Mouse (Mus musculus) testis, postnatal 14 days (tissue): ENCODE results near the gene Nkx3-2.

Experiments used
- DNase-seq: peaks from one replicate; pipeline ENCODE4 v3.0.0; 2021; ENCODE audit warnings: low spot score

The Nkx3-2 gene

GRCm38 (mm10) chr5:41763731-41764721, at the start of gene Nkx3-2:
Nkx3-2 (minus strand) TSS chr5:41764501.
- no peak for DNase-seq

GRCm38 (mm10) chr5:41812516-41812915, 48.2 kb upstream of the Nkx3-2 start:
- DNase-seq: no peak

GRCm38 (mm10) chr5:41811279-41811678, 47.0 kb upstream of the Nkx3-2 start:
- DNase-seq: no peak

- no peak for DNase-seq
These were observed 43.1 kb upstream of the Nkx3-2 start for GRCm38 (mm10) chr5:41807383-41807782.

GRCm38 (mm10) chr5:41806176-41806575, 41.9 kb upstream of the Nkx3-2 start:
- DNase-seq: no peak

GRCm38 (mm10) chr5:41805085-41805484, 40.8 kb upstream of the Nkx3-2 start:
- no peak for DNase-seq

GRCm38 (mm10) chr5:41804643-41805042, 40.3 kb upstream of the Nkx3-2 start:
- DNase-seq: no peak

GRCm38 (mm10) chr5:41801622-41802021, 37.3 kb upstream of the Nkx3-2 start:
- DNase-seq: no peak

- no peak for DNase-seq
These were observed 30.1 kb upstream of the Nkx3-2 start for GRCm38 (mm10) chr5:41794434-41794833.

- DNase-seq: no peak
These were observed 26.2 kb upstream of the Nkx3-2 start for GRCm38 (mm10) chr5:41790517-41790916.

- no peak for DNase-seq
These were observed 24.6 kb upstream of the Nkx3-2 start for GRCm38 (mm10) chr5:41788877-41789276.

GRCm38 (mm10) chr5:41781890-41782289, 17.6 kb upstream of the Nkx3-2 start:
- DNase-seq: no peak

GRCm38 (mm10) chr5:41780026-41780425, 15.7 kb upstream of the Nkx3-2 start:
- DNase-seq: no peak

GRCm38 (mm10) chr5:41775728-41776127, 11.4 kb upstream of the Nkx3-2 start:
- no peak for DNase-seq

- no peak for DNase-seq
These were observed 11.0 kb upstream of the Nkx3-2 start for GRCm38 (mm10) chr5:41775273-41775672.

- DNase-seq: peak; percentile 68
These were observed 4.2 kb upstream of the Nkx3-2 start for GRCm38 (mm10) chr5:41768382-41769040.

- DNase-seq: no peak
These were observed 3.2 kb upstream of the Nkx3-2 start for GRCm38 (mm10) chr5:41767296-41768200.

GRCm38 (mm10) chr5:41766406-41767010, 2.2 kb upstream of the Nkx3-2 start:
- no peak for DNase-seq

GRCm38 (mm10) chr5:41765626-41766405, 1.5 kb upstream of the Nkx3-2 start:
- DNase-seq: no peak

GRCm38 (mm10) chr5:41762947-41763730, 1.2 kb downstream of the Nkx3-2 start:
- DNase-seq: no peak
